Mouse (Mus musculus) spleen, adult 18-20 months (tissue): ENCODE results near the gene Ccdc9.
"Not testable (repeated sequence)": the region's sequence is repeated elsewhere in the genome, so short reads cannot be mapped to it uniquely, and the experiment has no call there.

ENCODE experiments used
- DNase-seq, 2 experiments: peaks; one replicate each; pipeline ENCODE4 v3.0.0; 2022; ENCODE audit warnings: mixed read lengths in 2 of 2

The Ccdc9 gene

DNA sequence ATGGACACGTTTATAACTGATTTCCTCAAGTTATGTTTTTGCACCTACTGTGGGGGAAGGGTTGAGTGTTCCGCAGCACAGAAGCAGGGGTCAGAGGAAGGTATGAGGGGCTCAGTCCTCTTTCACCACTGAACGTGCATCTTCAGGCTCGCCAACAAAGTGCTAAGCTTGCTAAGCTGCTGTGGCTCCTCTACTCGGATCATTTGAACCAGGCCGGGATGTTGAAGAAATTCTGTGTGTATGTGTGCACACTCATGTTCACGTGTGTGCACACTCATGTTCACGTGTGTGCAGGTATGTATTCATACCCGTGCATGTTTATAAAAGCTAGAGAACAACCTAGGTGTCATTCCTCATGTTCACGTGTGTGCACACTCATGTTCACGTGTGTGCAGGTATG lies 20.7 kb downstream of the Ccdc9 start:
- DNase-seq, result no peak

DNA sequence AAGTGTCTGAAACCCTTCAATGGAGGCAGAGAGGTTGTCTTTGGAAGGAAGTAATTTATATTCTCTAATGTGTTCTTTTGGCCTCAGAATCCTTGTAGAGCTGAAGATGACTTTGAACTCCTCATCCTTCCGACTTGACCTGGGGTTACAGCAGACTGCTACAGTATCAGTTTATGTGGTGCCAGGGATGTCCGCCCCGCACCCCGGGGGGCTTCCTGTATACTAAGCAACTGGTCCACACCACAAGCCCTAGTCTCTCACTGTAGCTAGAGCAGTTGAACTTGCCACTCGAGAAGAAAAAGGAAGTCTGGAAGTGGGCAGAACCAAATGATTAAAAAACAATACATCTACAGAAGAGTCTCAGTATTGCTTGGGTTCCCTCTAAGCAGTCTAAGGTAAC lies 22.8 kb downstream of the Ccdc9 start:
- no peak for DNase-seq

GRCm38 (mm10) chr7:16263015-16263787 lies 23.4 kb downstream of the Ccdc9 start:
- peak; percentile 65 to 87 for DNase-seq

- no peak for DNase-seq
Observed at GRCm38 (mm10) chr7:16261097-16261496, 25.5 kb downstream of the Ccdc9 start.

DNA sequence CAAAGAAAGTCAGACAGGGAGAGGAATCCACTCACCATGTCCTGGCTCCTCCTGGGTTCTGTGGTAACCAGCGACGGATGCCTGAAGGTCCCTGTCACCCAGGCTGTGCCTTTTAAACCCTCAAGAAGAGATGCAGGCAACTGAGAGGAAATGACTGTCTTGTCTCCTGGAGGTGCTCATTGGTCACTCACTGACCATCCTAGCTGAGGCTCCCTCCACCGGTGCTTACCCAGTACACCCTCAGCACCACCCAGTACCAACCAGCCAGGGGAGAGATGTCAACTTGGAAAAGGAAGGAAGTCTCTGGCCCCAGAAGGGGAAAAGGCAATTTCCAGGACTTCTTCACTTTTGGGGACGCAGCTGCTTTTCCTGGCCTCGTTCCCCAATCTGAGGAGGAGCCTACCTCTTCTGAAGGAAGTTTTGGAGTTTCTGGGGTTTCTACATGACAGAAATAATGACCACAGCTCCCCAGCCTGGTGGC lies 27.4 kb downstream of the Ccdc9 start, which contains the start of gene C5ar1:
TSS of gene C5ar1 (minus strand) at position 431 of the 481 bp plus-strand sequence.
- DNase-seq, result no peak

- no peak for DNase-seq
Observed at GRCm38 (mm10) chr7:16257830-16258229, 28.8 kb downstream of the Ccdc9 start.

DNA sequence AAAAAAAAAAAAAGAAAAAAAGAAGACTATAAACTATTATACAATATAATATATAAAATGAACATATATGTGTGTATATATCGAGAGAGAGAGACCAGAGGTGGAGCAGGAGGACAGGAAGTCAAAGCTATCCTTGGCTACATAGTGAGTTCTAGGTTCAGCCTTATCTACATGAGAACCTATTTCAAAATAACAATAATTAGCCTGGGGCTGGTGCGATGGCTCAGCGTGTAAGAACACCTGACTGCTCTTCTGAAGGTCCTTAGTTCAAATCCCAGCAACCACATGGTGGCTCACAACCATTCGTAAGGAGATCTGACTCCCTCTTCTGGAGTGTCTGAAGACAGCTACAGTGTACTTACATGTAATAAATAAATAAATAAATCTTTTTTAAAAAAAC lies 30.6 kb downstream of the Ccdc9 start:
- DNase-seq, result not testable (repeated sequence)

- no peak for DNase-seq
Observed at GRCm38 (mm10) chr7:16254195-16254594, 32.4 kb downstream of the Ccdc9 start.

- DNase-seq, result no peak
Observed at GRCm38 (mm10) chr7:16250687-16251086, 35.9 kb downstream of the Ccdc9 start.

GRCm38 (mm10) chr7:16245958-16246357 lies 40.6 kb downstream of the Ccdc9 start:
- DNase-seq, result no peak

DNA sequence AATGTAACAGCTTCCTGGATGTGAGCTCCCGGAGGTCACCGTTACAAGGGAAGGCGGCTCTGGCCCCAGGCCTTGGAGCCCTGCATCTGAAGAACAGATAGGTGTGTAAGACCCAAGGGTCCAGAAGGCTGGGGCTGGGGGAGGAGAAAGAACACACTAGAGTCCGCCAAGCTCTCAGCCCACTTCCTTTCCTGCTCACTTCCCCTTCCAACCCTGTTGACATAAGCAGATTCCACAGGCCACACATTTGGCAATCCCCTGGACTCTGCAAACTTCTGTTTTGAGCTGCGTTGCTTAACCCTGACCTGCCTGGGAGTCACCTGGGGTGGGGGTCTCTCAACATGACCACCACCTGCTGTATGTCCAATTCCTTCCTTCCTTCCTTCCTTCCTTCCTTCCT lies 42.5 kb downstream of the Ccdc9 start, which contains the start of gene C5ar2:
TSS of gene C5ar2 (minus strand) at position 88 of the 400 bp plus-strand sequence.
- no peak for DNase-seq

DNA sequence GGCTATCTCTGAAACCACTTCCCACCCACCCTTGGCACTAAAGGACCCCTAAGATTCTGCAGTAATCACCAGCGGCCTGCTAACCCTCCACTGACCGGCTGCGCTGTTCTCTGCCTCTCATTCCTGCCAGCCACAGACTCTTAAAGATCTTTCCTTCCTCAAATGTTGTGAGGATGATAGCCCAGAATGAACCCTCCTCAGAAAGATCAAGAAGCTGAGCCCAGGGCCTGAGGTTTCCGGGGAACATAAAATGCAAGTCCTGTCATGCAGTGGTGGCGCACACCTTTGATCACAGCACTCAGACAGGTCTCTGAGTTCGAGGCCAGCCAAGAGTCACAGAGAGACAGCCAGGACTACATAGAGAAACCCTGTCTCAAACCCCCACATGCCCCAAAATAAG lies 44.4 kb downstream of the Ccdc9 start:
- no peak for DNase-seq

- no peak for DNase-seq
Observed at GRCm38 (mm10) chr7:16241787-16242186, 44.8 kb downstream of the Ccdc9 start.

DNA sequence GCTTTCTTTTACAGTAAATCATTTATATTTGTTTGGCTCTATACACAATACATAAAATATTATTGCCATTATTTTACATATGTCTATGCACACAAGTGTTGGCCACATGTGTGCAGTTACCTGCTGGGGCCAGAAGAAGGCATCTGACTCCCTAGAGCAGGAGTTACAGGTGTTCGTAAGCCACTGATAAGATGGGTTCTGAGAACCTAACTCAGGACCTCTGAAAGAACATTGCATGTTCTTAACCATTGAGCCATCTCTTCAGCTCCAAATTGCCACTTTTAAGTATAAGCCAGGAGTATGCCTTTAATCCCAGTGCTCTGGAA lies 45.7 kb downstream of the Ccdc9 start:
- DNase-seq, result no peak

DNA sequence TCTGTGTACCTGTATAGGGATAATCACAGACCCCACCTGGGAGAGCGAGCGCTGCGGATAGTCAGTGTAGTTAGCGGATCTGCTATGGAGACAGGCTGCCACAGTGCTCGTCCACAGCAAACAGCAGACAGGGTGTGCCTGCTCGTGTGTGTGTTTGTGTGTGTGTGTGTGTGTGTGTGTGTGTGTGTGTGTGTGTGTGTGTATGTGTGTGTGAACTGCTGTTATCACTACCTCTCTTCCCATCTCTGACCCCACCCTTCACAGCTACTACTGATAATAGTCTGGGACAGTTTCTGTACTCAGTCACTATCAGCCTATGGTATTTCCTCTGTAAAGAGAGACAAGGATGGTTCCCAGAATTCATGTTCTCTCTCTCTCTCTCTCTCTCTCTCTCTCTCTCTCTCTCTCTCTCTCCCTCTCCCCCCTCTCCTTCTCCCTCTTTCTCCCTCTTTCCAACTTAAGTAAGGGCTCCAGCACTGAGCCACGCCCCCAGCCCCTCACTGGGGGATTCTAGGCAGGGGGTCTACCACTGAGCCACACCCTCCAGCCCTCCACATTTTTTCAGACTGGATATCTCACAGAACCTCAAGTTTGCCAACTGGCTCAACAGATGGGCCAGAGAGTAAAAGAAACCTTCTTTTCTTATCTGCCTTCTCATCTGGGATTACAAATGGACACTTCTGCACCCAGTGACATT lies 46.2 kb downstream of the Ccdc9 start:
- peak in 1 of 2 experiments; percentile 26 for DNase-seq

DNA sequence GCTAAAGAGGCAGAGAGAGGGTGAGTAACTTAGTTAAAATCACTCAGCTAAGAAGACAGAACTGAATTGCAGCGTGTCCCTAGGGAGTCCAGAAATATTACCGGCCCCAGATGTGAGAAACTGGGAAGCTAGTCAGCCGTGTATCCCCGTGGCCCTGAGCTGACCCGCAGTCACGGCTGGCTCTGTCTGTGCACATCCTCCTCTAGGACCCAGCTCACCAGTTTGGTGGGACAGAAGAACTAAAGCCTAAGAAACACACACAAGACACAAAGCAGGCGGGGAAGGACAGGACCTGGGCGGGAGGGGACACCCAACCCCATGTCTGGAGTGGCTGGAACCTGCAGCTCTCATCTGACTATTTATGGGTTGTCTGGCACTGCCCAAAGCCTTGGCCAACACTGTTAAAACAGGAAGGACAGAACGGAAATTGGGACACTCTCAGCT lies 47.0 kb downstream of the Ccdc9 start:
- DNase-seq, result peak; percentile 57 to 73

DNA sequence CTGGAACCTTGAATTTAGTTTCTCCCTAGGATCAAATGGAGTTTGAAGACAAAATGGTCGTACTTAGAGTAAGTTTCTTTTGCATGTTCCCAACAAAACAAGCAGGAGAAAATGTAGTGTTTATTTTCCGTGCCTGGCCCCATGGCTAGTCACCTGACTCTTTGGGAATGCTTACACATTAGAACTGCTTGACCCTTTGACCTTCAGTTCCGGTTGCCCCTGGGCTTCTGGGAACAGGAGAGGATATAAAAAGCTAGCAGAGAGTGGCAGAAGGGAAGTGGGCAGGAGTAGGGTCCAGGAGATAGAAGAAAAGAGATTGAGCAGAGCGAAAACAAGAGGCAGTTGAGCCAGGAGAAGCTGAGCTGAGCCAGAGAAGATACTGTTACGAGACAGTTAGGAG lies 56.7 kb downstream of the Ccdc9 start:
- no peak for DNase-seq
